Mouse (Mus musculus) neural tube, embryonic 13.5 days (tissue): Measurements from ENCODE around the gene Fmn2. TPM values are rescaled to one million over a fixed set of nuclear protein-coding genes. Genes with fewer than 3 reads are reported as not detected.

ENCODE experiments used
- ATAC-seq: fragments of 200-750 bp; cut with Nextera tagmentation; 2 replicates; pipeline ENCODE4 v1.8.0; 2017; ENCODE audit warnings: low read depth, mild to moderate bottlenecking, moderate TSS enrichment, moderate library complexity
- H3K27ac ChIP-seq: fragments of 300-500 bp; sonication (generic); replicated peaks from 2 replicates; pipeline ENCODE4 v1.5.1; 2015; ENCODE audit warnings: moderate library complexity, mild to moderate bottlenecking, inconsistent platforms
- H3K27me3 ChIP-seq: fragments of 300-500 bp; sonication (generic); 2 replicates; pipeline ENCODE4 v1.6.1; 2015; ENCODE audit warnings: mild to moderate bottlenecking, inconsistent platforms
- H3K36me3 ChIP-seq: fragments of 300-500 bp; sonication (generic); 2 replicates; pipeline ENCODE4 v1.6.1; 2015; ENCODE audit warnings: mild to moderate bottlenecking, inconsistent platforms
- H3K4me1 ChIP-seq: fragments of 300-500 bp; sonication (generic); replicated peaks from 2 replicates; pipeline ENCODE4 v1.6.1; 2015; ENCODE audit warnings: inconsistent platforms
- H3K4me2 ChIP-seq: fragments of 300-500 bp; sonication (generic); 2 replicates; pipeline ENCODE4 v1.6.1; 2015; ENCODE audit warnings: inconsistent platforms, mild to moderate bottlenecking, moderate library complexity
- H3K4me3 ChIP-seq: fragments of 300-500 bp; sonication (generic); 2 replicates; pipeline ENCODE4 v1.5.1; 2015; ENCODE audit warnings: mild to moderate bottlenecking, inconsistent platforms
- H3K9ac ChIP-seq: fragments of 300-500 bp; sonication (generic); 2 replicates; pipeline ENCODE4 v1.6.1; 2015; ENCODE audit warnings: moderate library complexity, mild to moderate bottlenecking, inconsistent platforms
- H3K9me3 ChIP-seq: fragments of 300-500 bp; sonication (generic); 2 replicates; pipeline ENCODE4 v1.6.1; 2016; ENCODE audit warnings: inconsistent platforms
- WGBS: fragments of 180-500 bp; shearing (Covaris S2); methylation state at CpG from one replicate; pipeline ENCODE4 v1.1.7; 2015; 5-methylcytosine and 5-hydroxymethylcytosine counted together
- polyA plus RNA-seq: library from polyadenylated mRNA; unstranded; fragments of >200 nt; fragmentation: Nextera tagmentation; extraction: Ambion mirVana; gene quantifications from 2 replicates; pipeline ENCODE4 v1.2.1, GENCODE M21; 2015

Gene Fmn2
- polyA plus RNA-seq, 1 experiment from 2014 or later = 8.5 TPM

GRCm38 (mm10) chr1:174750893-174751461 is 249.4 kb downstream of the Fmn2 start:
- no peak overlapping the region for H3K27ac ChIP-seq
- WGBS = 82% methylated on average over 3 of the region's 3 CpGs
- H3K36me3 ChIP-seq = 0 out of 2 replicates have a peak, but pooled peaks cover 9% of the 10 kb centered on the region
- no peak overlapping the region for H3K9ac ChIP-seq
- no peaks in the 10 kb centered on the region for H3K4me1 ChIP-seq
- H3K9me3 ChIP-seq = no peaks in the 10 kb centered on the region
- no peak overlapping the region for H3K4me3 ChIP-seq
- no peaks in the 10 kb centered on the region for H3K27me3 ChIP-seq
- no peak for ATAC-seq
- H3K4me2 ChIP-seq = no peak overlapping the region

GRCm38 (mm10) chr1:174759354-174759753 is 257.7 kb downstream of the Fmn2 start:
- Histone ChIP-seq H3K9me3 (no peaks in the 10 kb centered on the region), H3K9ac (no peak overlapping the region), H3K4me3 (no peak overlapping the region), H3K27ac (no peak overlapping the region), H3K4me1 (no peaks in the 10 kb centered on the region), H3K36me3 (no peaks in the 10 kb centered on the region), H3K27me3 (no peaks in the 10 kb centered on the region), H3K4me2 (no peak overlapping the region)
- no peak for ATAC-seq
- 69% methylated on average over 6 of the region's 6 CpGs for WGBS

DNA sequence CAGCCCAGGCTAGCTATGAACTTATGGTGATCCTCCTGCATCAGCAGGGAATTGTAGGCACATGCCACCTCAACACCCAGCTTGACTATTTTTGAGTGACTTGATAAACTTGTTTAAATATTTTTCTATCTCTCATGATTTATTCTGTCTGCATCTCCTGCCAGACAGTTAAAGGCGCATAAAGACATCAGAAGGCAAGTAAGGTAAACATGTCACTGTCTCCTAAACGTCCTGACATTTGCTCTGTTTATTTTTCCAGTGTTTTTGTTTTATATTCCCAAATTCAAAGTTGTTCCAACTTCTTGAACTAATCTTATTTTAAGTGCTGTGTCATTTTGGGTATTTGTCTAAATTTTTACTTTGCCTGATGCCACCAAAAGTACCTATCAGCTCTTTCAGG is 264.1 kb downstream of the Fmn2 start:
- Histone ChIP-seq H3K4me1 (no peaks in the 10 kb centered on the region), H3K27me3 (no peaks in the 10 kb centered on the region), H3K4me2 (no peak overlapping the region), H3K4me3 (no peak overlapping the region), H3K27ac (no peak overlapping the region), H3K36me3 (no peaks in the 10 kb centered on the region), H3K9me3 (no peaks in the 10 kb centered on the region), H3K9ac (no peak overlapping the region)
- WGBS = 75% methylated on average over 2 of the region's 2 CpGs
- ATAC-seq = no peak

- no peak for ATAC-seq
- 84% methylated on average over 3 of the region's 3 CpGs for WGBS
- no peak overlapping the region for H3K4me3 ChIP-seq
- no peak overlapping the region for H3K4me2 ChIP-seq
- H3K4me1 ChIP-seq = no peaks in the 10 kb centered on the region
- no peaks in the 10 kb centered on the region for H3K27me3 ChIP-seq
- no peak overlapping the region for H3K27ac ChIP-seq
- H3K36me3 ChIP-seq = no peaks in the 10 kb centered on the region
- no peaks in the 10 kb centered on the region for H3K9me3 ChIP-seq
- H3K9ac ChIP-seq = no peak overlapping the region
These were observed 265.2 kb downstream of the Fmn2 start for GRCm38 (mm10) chr1:174766852-174767251.

DNA sequence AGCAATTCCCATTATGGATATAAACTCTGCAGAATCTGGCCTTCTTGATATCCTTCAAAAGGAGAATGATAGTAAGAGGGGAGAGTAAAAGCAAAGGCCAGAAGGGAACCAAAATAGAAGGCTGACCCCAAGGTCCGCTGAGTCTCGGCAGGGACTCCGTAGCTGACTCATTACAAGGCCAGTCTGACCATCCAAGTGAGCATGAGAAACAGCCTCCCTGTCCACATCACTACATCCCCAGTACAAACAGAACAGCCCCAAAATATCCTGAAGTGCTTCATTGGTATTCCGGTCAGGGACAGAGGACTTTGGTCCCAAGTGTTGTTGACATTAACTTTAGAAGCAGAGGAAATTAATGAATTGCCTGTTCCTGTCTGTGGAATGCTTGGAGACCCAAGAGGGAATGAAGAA is 270.3 kb downstream of the Fmn2 start:
- Histone ChIP-seq H3K9me3 (no peaks in the 10 kb centered on the region), H3K9ac (no peak overlapping the region), H3K4me2 (no peak overlapping the region), H3K36me3 (no peaks in the 10 kb centered on the region), H3K27me3 (no peaks in the 10 kb centered on the region), H3K4me3 (no peak overlapping the region), H3K4me1 (no peaks in the 10 kb centered on the region), H3K27ac (no peak overlapping the region)
- WGBS = 71% methylated on average over 4 of the region's 4 CpGs
- ATAC-seq = no peak

- Histone ChIP-seq H3K9ac (no peak overlapping the region), H3K4me2 (no peak overlapping the region), H3K4me3 (no peak overlapping the region), H3K27me3 (no peaks in the 10 kb centered on the region), H3K36me3 (no peaks in the 10 kb centered on the region), H3K4me1 (no peaks in the 10 kb centered on the region), H3K27ac (no peak overlapping the region), H3K9me3 (no peaks in the 10 kb centered on the region)
- 94% methylated on average over 4 of the region's 4 CpGs for WGBS
- ATAC-seq = no peak
These were observed 279.4 kb downstream of the Fmn2 start for GRCm38 (mm10) chr1:174781037-174781436.

GRCm38 (mm10) chr1:174788617-174789016 is 287.0 kb downstream of the Fmn2 start:
- Histone ChIP-seq H3K9me3 (no peaks in the 10 kb centered on the region), H3K36me3 (0 out of 2 replicates have a peak, but pooled peaks cover 3% of the 10 kb centered on the region), H3K4me1 (no peaks in the 10 kb centered on the region), H3K27ac (no peak overlapping the region), H3K4me3 (no peak overlapping the region), H3K9ac (no peak overlapping the region), H3K27me3 (no peaks in the 10 kb centered on the region), H3K4me2 (no peak overlapping the region)
- WGBS = 91% methylated on average over 2 of the region's 2 CpGs
- no peak for ATAC-seq

DNA sequence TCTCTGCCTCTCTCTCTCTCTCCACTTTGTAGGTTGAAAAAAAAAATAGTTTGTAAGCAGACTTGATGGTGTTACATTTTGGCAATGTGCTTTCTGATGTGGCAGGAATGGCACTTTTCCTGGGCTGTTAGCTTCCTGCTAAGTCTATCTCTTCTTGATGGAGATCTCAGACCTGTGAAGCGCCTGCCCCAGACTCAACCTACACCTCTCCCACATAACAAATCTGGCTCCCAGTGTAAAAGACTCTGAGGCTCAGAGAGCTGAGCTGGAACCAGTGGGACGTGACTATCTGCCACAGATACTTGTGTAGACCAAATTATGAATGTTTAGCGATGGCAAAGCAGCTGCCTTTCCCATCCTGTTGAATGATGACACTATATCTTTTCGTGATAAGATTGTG is 310.2 kb downstream of the Fmn2 start:
- 89% methylated on average over 4 of the region's 4 CpGs for WGBS
- ATAC-seq = no peak
- H3K9me3 ChIP-seq = no peaks in the 10 kb centered on the region
- no peaks in the 10 kb centered on the region for H3K36me3 ChIP-seq
- no peaks in the 10 kb centered on the region for H3K27me3 ChIP-seq
- no peaks in the 10 kb centered on the region for H3K4me1 ChIP-seq
- H3K4me3 ChIP-seq = no peak overlapping the region
- H3K27ac ChIP-seq = no peak overlapping the region
- H3K9ac ChIP-seq = no peak overlapping the region
- no peak overlapping the region for H3K4me2 ChIP-seq

DNA sequence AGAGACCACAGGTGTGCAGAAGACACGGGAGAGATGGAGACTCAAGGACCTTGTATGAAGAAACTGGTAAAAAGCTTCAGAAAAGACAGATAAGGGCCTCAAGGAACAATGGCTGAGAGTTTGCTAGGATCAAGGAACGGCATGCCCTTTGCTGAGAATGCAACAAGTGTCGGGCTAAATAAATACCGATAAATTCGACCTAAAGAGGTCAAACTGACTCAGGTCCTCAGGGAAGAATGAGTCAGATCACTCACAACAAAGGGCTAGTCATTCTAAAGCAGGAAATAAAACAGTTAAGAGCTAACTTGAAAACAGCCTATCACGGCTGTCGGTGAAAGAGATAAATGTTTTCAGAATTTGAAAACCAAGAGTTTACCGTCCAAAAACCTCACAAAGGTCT is 324.9 kb downstream of the Fmn2 start:
- no peak overlapping the region for H3K4me3 ChIP-seq
- H3K4me1 ChIP-seq = no peaks in the 10 kb centered on the region
- peaks cover 12% of the 10 kb centered on the region for H3K36me3 ChIP-seq
- no peak overlapping the region for H3K4me2 ChIP-seq
- no peak for ATAC-seq
- 40% methylated on average over 8 of the region's 8 CpGs for WGBS
- no peaks in the 10 kb centered on the region for H3K9me3 ChIP-seq
- no peak overlapping the region for H3K27ac ChIP-seq
- no peak overlapping the region for H3K9ac ChIP-seq
- no peaks in the 10 kb centered on the region for H3K27me3 ChIP-seq

DNA sequence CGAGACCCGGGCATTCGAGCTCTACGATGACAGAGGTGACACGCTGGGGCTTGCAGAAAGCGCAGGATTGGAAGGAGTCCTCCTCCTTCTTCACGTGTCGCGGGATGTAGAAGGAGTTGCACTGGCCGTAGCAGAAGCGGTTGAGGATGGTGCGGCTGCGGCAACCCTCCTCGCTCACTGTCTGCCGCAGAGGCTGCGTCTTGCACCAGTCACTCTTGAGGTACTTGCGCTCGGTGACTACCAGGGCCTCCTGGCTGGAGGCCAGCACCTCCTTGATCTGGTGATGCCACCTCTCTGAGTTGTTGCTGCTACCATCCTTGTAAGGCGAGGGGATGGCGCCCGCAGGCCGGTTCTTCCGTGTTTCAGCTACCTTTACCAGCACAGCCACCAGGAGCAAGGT is 335.2 kb downstream of the Fmn2 start:
- Histone ChIP-seq H3K4me1 (no peaks in the 10 kb centered on the region), H3K36me3 (no peaks in the 10 kb centered on the region), H3K9ac (no peak overlapping the region), H3K4me3 (no peak overlapping the region), H3K4me2 (no peak overlapping the region), H3K27me3 (no peaks in the 10 kb centered on the region), H3K9me3 (peaks cover 5% of the 10 kb centered on the region; the same call in 1 of the 2 replicates), H3K27ac (no peak overlapping the region)
- no peak for ATAC-seq
- 94% methylated on average over 23 of the region's 23 CpGs for WGBS

DNA sequence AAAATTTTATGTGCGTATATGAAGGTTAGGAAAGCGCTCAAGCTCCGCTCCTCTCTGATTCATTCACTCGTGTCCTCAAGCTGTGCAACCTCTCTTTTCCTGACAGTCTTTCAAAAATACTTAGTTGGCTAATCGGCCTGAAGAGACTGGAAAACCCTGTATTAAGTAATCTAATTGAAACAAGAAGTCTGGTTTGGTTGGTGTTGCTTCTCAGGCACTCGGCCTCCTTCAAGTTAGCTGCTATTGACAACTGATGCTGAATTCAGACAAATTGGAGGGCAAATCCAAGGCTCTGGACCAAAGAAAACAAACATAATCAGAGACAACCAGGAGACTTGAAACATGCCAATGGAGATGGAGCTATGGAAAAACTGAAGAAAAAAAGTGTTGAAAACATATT is 343.2 kb downstream of the Fmn2 start:
- Histone ChIP-seq H3K4me2 (no peak overlapping the region), H3K4me3 (no peak overlapping the region), H3K36me3 (no peaks in the 10 kb centered on the region), H3K9me3 (no peaks in the 10 kb centered on the region), H3K27me3 (no peaks in the 10 kb centered on the region), H3K9ac (no peak overlapping the region), H3K4me1 (no peaks in the 10 kb centered on the region), H3K27ac (no peak overlapping the region)
- 87% methylated on average over 6 of the region's 6 CpGs for WGBS
- ATAC-seq = no peak

DNA sequence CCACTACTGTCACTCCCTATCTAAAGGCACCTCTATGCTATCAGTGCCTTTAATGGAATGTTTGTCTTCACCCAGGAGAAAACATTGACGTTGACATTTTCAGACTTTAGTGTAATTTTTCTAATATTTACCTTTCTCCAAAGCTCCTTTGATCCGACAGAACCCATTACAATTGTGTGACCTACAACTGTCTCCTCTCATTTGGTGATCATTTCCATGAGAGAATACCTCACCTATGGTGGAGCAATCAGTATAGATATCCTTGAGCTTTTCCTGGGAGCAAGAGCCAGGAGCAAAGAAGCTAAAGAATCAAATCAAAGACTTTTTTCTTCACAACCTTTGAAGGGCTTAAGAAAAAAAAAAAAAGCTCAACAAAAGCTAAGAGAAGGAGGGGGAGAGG is 354.6 kb downstream of the Fmn2 start:
- Histone ChIP-seq H3K36me3 (no peaks in the 10 kb centered on the region), H3K27me3 (no peaks in the 10 kb centered on the region)

GRCm38 (mm10) chr1:174860407-174861118 is 358.9 kb downstream of the Fmn2 start:
- WGBS = 86% methylated on average over 10 of the region's 10 CpGs
- Histone ChIP-seq H3K9me3 (no peaks in the 10 kb centered on the region), H3K9ac (no peak overlapping the region), H3K4me1 (no peaks in the 10 kb centered on the region), H3K27me3 (no peaks in the 10 kb centered on the region), H3K36me3 (no peaks in the 10 kb centered on the region), H3K4me3 (no peak overlapping the region), H3K4me2 (no peak overlapping the region), H3K27ac (no peak overlapping the region)
- no peak for ATAC-seq

More for the DNA sequence above, 354.6 kb downstream of the Fmn2 start:
- H3K9ac ChIP-seq = no peak overlapping the region
- no peaks in the 10 kb centered on the region for H3K9me3 ChIP-seq
- H3K4me2 ChIP-seq = no peak overlapping the region
- 78% methylated on average over 2 of the region's 2 CpGs for WGBS
- no peaks in the 10 kb centered on the region for H3K4me1 ChIP-seq
- H3K27ac ChIP-seq = no peak overlapping the region
- no peak overlapping the region for H3K4me3 ChIP-seq
- ATAC-seq = no peak
